Mouse (Mus musculus): ENCODE data around the gene Nfatc3. TPM values are rescaled to one million over a fixed set of nuclear protein-coding genes. Genes with fewer than 3 reads are reported as not detected.

The Nfatc3 gene
- total RNA-seq, 4 experiments from 2014 or later, result 42.3 to 54.0 (median 43.6) TPM

DNA sequence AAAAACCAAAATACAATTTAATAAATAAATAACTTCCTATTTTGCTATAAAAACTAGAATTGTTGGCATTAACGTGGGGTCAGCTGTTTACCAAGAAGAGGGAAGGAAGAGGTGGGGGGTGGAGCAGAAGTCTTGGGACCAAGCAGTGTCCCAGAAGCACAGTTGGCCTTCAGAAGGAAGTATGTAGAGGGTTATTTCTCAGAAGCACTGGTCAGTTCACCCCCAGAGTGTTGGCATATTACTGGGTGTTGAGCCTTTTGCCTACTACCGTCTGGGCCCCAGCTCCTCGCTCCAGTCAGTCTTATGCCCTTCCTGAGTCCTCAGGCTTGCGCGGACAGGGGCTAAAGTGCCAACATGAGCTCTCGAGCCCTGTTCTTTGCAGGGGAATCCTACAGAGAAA, 90.4 kb downstream of the Nfatc3 start:
- DNase-seq, result no peak

DNA sequence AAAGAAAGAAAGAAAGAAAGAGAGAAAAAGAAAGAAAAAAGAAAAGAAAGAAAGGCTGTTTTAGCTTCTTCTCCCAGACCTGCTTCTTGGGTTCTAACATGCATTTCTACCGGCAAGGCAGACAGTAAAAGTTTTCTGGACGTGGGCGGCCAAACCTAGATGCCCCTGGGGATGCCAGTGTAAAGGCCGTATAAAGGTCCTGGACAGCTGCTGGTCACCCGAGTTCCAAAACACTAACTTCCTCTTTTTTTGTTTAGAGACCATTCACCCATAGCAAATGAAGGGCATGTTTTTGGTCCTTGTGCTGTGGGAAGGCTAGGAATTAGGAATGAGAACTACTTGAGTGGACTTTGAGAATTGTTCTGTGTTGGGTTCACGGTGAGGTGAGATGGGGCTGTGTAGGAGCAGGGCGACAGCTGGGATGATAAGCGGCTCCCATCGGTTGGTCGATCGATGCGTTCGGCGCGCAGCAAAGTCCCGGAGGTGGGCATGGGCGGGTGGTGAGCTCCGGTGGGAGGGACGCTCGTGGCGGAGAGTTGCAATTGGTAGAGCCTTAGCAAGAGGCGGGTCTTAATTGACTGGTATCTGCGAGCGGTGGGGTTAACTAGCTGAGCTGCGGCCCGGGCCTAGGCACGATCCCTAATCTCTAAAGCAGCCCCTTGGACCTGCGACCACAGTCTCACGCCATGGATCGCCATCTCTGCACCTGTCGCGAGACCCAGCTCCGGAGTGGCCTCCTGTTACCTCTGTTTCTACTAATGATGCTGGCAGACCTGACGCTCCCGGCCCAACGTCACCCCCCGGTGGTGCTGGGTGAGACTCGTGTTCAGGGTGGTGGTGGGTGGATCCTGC, 91.4 kb downstream of the Nfatc3 start, which contains the start of gene Pla2g15:
TSS of gene Pla2g15 (plus strand) at position 599 of the 852 bp plus-strand sequence.
- DNase-seq, result peak; percentile 92

DNA sequence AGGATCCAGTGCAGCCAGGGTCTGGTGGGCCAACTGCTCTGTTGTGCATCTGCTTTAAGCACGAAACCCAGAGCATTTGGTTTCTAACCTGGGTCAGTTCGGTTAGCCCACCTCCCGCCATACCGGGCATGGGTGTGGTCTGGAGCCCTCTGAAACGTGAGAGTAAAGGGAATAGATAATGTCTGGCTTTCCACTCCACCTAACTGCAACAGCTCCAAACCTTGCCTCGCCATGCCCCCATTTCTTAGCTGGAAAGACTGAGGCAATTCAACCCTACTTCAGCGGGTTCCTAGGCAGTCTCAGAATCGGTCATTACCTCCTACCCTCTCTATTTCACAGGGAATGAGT, 92.0 kb downstream of the Nfatc3 start:
- no peak for DNase-seq

DNA sequence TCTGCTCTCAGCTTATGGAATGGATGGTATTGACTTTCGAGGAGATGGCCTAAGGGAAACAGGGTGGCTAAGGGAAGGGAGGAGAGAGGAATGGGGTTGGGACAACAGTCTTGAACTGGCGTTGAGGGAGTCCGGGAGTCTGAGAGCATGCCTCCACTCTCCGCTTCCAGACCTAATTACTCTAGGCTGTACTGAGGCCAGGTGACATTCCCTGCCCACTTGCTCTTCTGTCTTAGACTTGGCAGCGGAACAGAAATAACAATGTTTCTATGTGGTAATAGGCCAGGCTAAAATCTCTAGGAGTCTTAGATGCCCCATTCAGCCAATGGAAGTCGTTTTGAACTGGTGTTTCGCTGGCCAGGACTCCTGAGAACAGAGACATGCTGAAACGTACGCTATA, 92.4 kb downstream of the Nfatc3 start:
- no peak for DNase-seq

DNA sequence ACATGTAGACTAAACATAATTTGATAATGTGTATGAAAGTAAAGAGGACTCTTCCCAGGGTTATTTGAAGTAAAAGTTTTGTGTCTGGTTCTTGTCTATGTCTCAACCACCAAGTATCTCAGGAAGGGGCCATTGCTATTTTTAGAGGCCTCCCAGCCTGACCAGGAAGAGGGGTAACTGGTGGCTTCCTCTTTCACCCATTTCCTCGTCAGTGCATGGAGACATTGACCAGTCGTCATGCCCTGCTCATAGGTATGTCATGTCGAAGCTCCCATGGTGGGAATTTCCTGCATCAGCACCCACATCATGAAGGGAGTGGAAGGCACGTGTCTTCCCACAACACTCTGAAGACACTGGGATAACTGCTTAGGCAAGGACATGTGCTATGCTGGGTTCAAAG, 94.2 kb downstream of the Nfatc3 start:
- DNase-seq, result no peak

DNA sequence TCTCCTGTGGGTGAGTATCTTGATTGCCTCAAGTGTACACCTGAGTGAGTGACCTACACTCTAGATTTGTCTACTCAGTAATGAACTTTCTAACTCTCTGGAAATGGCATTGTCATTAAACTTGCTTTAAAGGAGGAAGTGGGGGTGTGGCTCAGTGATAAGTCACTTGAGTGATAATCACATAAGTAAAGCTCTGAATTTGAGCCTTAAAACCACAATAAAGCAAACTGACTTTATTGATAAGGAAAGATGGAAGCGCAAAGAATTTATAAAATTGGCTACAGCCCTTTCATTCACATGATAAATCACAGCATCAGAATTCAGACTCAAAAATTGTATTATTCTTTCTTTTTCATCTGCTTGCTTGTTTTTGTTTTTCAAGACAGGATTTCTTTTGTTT, 98.8 kb downstream of the Nfatc3 start:
- no peak for DNase-seq

DNA sequence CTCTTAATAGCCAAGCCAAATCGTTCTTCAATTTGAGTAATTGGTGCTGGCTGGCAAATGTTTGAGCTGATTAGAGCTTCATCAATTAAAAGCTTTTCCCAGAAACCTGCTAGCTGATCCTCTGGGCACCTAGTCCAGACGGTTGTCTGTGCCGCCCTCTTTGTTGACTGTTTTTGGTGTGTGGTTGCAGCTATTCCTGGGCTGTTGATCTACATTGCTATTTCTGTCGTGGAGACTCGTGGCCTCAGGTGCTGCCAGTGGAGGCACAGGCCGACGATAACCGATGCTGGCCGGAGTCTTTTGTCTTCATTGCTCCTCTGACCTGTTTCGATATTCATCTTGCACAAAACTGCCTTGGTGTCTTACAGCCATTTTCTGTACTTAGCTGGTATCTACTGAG, 99.7 kb downstream of the Nfatc3 start:
- DNase-seq, result no peak

DNA sequence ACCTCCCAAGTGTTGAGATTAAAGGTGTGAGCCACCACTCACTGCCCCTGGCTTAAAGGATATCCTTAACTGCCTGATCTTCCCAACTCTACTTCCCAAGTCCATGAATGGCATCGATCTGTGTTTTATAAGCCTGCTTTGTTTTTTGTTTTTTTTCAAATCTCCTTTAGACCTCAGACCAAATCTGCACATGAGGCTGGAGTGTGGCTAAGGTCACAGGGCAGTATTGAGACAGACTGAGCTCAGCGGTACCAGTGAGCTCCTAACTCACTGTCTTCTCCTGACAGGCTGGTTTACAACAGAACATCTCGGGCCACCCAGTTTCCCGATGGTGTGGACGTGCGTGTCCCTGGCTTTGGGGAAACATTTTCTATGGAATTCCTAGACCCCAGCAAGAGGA, 101.2 kb downstream of the Nfatc3 start:
- DNase-seq, result no peak

DNA sequence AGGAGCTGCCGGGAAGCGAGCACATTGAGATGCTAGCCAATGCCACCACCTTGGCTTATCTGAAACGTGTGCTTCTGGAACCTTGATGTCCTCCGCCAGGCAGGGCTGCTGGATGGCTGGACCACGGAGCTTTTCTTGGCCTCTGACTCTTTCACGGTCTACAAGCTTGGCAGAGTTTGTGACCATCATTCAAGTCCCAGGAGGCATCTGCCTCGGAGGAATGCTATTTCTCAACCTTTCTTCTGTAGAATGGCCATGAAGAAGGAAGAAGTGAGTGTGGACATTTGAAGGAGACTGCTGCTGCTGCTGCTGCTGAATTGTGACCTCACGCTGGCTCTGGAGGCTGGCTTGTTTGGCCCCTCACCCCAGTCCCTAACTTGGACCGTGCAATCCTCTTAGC, 104.6 kb downstream of the Nfatc3 start:
- DNase-seq, result no peak

DNA sequence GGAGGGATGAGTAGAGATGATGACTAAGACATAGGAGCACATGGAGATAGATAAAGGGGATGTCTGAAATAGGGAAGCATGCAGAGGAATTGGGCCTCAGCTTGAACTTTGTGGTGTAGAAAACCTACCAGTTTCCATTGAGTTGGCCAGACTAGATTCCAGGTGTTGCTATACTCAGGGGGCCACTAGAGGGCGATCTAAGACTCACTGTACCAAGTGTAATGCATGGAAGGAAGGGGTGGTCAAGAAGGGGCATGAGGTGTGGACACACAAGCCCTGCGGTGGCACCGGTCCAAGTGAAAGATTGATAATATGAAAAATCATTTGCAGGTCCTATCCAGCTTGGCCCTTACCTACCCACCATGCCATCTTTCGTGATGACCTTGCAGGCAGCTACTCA, 106.8 kb downstream of the Nfatc3 start:
- DNase-seq, result no peak

DNA sequence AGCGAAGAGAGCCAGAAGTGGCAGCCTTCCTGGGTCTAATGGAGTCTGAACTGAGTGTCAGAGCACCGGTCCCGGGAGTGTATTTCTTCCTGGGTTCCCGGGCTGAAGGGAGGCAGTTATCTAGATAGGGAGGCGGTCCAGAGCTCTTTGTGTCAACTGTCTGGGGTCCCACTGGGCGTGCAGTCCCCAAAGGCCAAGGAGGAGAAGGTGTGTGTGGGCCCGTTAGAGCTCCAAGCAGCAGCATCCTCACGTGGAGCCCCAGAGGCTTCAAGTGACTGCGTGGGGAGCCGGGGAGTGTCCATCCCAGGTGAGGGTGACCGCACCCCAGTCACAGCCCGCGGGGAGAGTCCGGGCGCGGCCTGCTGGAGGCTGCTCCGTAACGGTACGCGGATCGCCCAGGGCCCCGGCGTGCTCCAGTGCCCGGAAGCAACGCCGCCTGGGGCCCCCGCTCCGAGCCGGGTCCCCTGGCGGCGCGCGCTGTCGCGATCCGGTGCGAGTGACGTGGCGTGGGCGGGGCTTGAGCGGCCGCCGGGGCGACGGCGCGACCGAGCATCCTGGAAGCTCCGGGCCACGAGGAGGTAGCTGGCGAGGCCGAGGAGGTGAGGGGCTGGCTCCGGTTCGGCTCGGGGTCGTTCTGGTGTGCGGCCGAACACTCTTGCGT, 109.8 kb downstream of the Nfatc3 start, which contains the start of gene Slc7a6:
TSS of gene Slc7a6 (plus strand) at position 502 of the 661 bp plus-strand sequence.
- DNase-seq, result peak; percentile 63

DNA sequence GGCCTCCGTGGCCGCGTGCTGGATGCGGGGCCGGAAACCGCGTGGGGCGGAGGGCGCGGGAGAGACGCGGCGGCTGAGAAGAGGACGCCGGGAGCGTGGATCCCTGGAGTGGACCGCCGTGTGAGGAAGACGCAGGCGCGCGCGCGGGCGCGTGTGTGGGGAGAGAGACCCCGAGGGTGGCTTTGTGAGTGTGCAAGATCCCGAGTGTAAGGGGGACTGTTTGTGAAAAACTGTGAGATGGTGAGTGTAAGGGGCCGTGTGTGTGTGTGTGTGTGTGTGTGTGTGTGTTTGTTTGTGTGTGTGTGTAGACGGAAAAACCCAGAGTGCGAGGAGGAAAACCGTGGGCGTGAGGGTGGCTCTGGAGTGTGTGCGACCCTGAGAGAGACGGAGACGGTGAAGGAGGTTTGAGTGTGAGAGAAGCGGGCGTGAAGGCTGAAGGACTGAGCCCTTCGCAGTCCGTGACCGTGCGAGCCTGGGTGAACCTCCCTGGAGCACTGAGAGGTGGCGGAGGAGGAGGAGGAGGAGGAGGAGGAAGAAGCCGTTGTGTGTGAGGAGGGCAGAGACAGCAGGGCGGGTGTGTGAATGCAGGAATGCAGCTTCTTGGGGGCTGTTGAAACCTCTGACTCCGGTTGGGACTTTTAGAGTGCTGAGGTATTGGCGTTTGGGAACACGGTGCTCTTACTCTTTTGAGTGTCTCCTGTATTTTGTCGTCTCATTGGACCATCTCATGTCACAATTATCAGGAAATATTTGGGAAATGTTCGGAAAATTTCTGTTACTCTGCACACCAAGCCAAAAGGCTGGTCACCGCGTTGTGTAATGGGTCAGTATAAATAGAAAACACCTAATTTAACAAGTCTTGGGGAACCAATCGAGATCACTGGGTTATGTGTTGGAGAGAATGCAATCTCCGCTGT, 110.6 kb downstream of the Nfatc3 start:
- DNase-seq, result no peak

DNA sequence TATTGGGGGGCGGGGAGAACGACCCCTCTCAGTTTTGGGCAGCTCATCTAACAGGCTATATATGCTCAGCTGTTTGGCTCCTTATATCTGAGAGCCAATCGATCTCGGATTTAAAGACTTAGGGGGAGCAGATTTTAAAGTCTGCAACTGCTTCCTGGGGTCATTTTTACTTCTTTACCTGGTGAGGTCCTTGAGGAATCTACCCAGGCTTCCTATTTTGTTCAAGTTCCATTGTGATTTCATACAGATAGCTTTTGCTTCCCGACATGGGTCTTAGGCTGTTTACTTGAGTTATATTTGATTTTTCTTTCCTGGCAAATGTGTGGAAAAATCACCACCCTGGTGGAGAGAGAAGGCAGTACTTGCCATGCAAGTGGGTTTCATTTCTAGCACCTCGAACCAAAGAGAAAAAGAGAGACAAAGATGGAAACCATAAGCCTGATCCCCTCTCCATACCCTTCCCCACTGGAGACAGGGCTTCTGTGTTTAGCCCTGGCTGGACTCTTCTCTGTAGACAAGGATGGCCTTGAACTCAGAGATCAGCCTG, 111.4 kb downstream of the Nfatc3 start:
- DNase-seq, result no peak

DNA sequence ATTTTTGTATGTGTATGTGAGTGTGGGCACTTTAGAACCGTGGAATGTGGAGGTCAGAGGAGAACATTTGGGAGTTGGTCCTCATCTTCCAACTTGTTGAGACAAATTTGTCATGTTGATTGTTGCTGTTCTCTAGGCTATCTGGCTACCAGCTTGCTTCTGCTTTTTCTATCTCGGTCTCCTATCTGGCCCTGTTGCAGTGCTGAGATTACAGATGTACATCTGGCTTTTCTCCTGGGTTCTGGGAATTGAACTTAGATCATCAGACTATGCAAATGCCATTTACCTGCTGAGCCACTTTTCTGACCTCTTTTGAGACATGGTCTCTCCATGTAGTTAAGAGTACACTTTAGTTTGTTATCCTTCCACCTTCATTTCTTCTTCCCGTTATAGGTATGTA, 114.9 kb downstream of the Nfatc3 start:
- DNase-seq, result no peak

DNA sequence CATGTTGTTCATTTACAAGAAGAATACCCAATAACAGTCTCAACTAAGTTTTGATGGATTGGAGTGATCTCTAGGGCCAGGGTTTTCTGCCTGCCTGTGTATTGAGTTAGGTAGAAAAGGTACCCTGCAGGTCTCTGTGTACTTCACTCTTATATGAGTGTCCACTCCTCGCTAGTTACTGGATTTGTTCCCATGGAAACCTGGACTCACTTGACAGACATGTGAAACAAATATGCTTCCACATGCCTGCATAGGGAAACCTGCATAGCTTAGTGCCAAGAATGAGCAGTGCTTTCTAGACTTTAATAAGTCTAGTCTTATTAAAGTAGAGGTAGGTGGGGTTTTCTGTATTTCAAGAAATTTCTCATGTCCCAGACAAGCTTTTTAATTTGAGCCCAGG, 118.3 kb downstream of the Nfatc3 start:
- DNase-seq, result no peak

DNA sequence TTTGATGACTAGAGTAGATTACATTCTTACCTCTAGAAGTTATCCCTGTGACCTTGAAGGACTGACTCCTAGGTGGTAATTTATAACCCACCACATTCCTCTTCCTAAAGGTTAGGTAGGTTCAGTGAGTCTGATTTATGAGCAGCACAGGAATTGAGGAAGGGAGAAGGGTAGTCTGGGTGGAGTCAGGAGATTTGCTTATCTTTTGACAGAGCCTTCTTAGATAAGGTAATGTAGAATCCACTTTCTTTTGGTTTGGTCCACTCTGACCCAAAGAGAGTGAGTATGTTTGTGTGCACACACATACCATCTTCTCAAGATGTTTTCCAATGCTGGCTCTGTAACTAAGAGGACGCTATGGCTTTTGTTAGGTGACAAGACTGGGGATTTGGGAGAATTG, 119.0 kb downstream of the Nfatc3 start:
- no peak for DNase-seq

DNA sequence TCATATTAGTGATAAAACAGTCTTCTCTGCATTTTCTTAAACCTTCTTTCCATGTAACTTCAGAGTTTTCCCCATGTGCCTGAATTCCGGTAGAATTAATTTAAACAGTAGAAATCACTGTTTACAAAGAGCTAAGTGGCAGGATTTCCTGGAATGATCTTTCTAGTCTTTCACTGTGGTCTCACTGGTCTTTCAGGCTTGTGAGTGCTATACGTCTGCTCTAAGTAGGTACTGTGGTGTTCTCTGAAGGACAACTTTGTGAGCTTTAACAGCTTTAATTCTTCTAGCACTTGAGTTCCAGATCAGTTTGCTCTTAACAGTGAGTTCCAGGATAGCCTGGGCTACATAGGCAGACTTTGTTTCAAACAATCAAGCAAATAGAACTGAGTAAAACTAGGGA, 119.8 kb downstream of the Nfatc3 start:
- DNase-seq, result no peak

Other genes with a start within 250 kb of the Nfatc3 start
- 10 to 100 TPM; 25.7 to 30.1 (median 27.3) TPM for gene Ranbp10, start 231.5 kb upstream of the Nfatc3 start, total RNA-seq (2022)
- not detected for gene Tsnaxip1, start 231.1 kb upstream of the Nfatc3 start, total RNA-seq (2022)
- 1 to 10 TPM; 6.2 to 9.7 (median 7.3) TPM for gene Cenpt, start 205.6 kb upstream of the Nfatc3 start, total RNA-seq (2022)
- gene Thap11, start 203.7 kb upstream of the Nfatc3 start, total RNA-seq (2022), result 10 to 100 TPM; 38.2 to 45.1 (median 43.6) TPM
- 10 to 100 TPM; 28.5 to 37.2 (median 29.0) TPM for gene Nutf2, start 198.3 kb upstream of the Nfatc3 start, total RNA-seq (2022)
- 10 to 100 TPM; 34.1 to 61.1 (median 46.6) TPM for gene Edc4, start 178.0 kb upstream of the Nfatc3 start, total RNA-seq (2022)
- 1 to 10 TPM in 3 of 4 experiments, under 1 TPM in 1; 0.75 to 2.3 (median 1.7) TPM for gene Nrn1l, start 165.3 kb upstream of the Nfatc3 start, total RNA-seq (2022)
- 10 to 100 TPM; 34.1 to 36.1 (median 34.9) TPM for gene Pskh1, start 158.4 kb upstream of the Nfatc3 start, total RNA-seq (2022)
- gene Ctrl, start 125.0 kb upstream of the Nfatc3 start, total RNA-seq (2022), result 1 to 10 TPM in 1 of 4 experiments, under 1 TPM in 2, not detected in 1; 0.78 to 1.8 (median 0.86) TPM
- 100 to 1,000 TPM in 1 of 4 experiments, 10 to 100 TPM in 3; 66.8 to 110 (median 68.4) TPM for gene Psmb10, start 120.4 kb upstream of the Nfatc3 start, total RNA-seq (2022)
- gene Lcat, start 115.5 kb upstream of the Nfatc3 start, total RNA-seq (2022), result 1 to 10 TPM; 1.1 to 3.1 (median 2.2) TPM
- gene Slc12a4, start 92.7 kb upstream of the Nfatc3 start, total RNA-seq (2022), result 10 to 100 TPM; 46.2 to 86.2 (median 68.3) TPM
- not detected for gene Dpep3, start 79.4 kb upstream of the Nfatc3 start, total RNA-seq (2022)
- 10 to 100 TPM; 16.1 to 26.6 (median 22.3) TPM for gene Dus2, start 67.5 kb upstream of the Nfatc3 start, total RNA-seq (2022)
- gene Dpep2nb, start 52.9 kb upstream of the Nfatc3 start, total RNA-seq (2022), result not detected
- gene Ddx28, start 47.0 kb upstream of the Nfatc3 start, total RNA-seq (2022), result 10 to 100 TPM; 17.3 to 19.0 (median 17.9) TPM
- gene Esrp2, start 78.1 kb downstream of the Nfatc3 start, total RNA-seq (2022), result 1 to 10 TPM; 2.7 to 5.6 (median 4.7) TPM
- 10 to 100 TPM; 31.7 to 39.8 (median 35.4) TPM for gene Pla2g15, start 91.6 kb downstream of the Nfatc3 start, total RNA-seq (2022)
- gene Slc7a6, start 110.0 kb downstream of the Nfatc3 start, total RNA-seq (2022), result 10 to 100 TPM; 16.9 to 22.5 (median 21.0) TPM
- 10 to 100 TPM; 21.4 to 32.1 (median 28.3) TPM for gene Slc7a6os, start 152.1 kb downstream of the Nfatc3 start, total RNA-seq (2022)
- 10 to 100 TPM; 26.2 to 30.4 (median 29.1) TPM for gene Prmt7, start 152.1 kb downstream of the Nfatc3 start, total RNA-seq (2022)